Mouse (Mus musculus): ENCODE data around the gene Gm49396. TPM values are rescaled to one million over a fixed set of nuclear protein-coding genes. Genes with fewer than 3 reads are reported as not detected.

Gene Gm49396
- total RNA-seq, 2 experiments from 2014 or later = 3.6 to 9.3 TPM

- DNase-seq (ENCODE audit: low spot score in 2 of 2) = no peak
- intact Hi-C loops (cut with DNase I) = no loop called here
These were observed 18.4 kb downstream of the Gm49396 start for GRCm38 (mm10) chr7:30581547-30581946.

GRCm38 (mm10) chr7:30584339-30584738 is 21.2 kb downstream of the Gm49396 start:
- intact Hi-C loops (cut with DNase I) = no loop called here

GRCm38 (mm10) chr7:30585170-30585569 is 22.0 kb downstream of the Gm49396 start:
- intact Hi-C loops (cut with DNase I) = no loop called here
- no peak for DNase-seq (ENCODE audit: low spot score in 2 of 2)

More at GRCm38 (mm10) chr7:30584339-30584738, 21.2 kb downstream of the Gm49396 start:
- no peak for DNase-seq (ENCODE audit: low spot score in 2 of 2)

- intact Hi-C loops (cut with DNase I) = no loop called here
- DNase-seq (ENCODE audit: low spot score in 2 of 2) = no peak
These were observed 23.4 kb downstream of the Gm49396 start for GRCm38 (mm10) chr7:30586455-30587020.

- DNase-seq (ENCODE audit: low spot score in 2 of 2) = peak in 1 of 2 experiments; percentile 64
- intact Hi-C loops (cut with DNase I) = loop anchor here (2.0 kb wide), 1 partner anchor 25 kb away; the partner anchor contains the start of genes Gm49396, Psenen and U2af1l4
These were observed 24.9 kb downstream of the Gm49396 start for GRCm38 (mm10) chr7:30587842-30588667.

- peak; percentile 98 for DNase-seq (ENCODE audit: low spot score in 2 of 2)
- intact Hi-C loops (cut with DNase I) = loop anchor here (1.0 to 2.0 kb wide), 2 partner anchors 24 to 26 kb away; partner anchors contain the start of genes Gm49396, Psenen and U2af1l4
These were observed 25.7 kb downstream of the Gm49396 start, which contains the start of gene Kmt2b for GRCm38 (mm10) chr7:30588676-30589434. Gene Kmt2b (minus strand): TSS chr7:30588726.

GRCm38 (mm10) chr7:30589435-30590301 is 26.5 kb downstream of the Gm49396 start:
- intact Hi-C loops (cut with DNase I) = loop anchor here (1.0 to 2.0 kb wide), 2 partner anchors 24 to 27 kb away; partner anchors contain the start of genes Gm49396, Psenen and U2af1l4
- peak in 1 of 2 experiments; percentile 78 for DNase-seq (ENCODE audit: low spot score in 2 of 2)

GRCm38 (mm10) chr7:30590927-30591604 is 27.9 kb downstream of the Gm49396 start:
- DNase-seq (ENCODE audit: low spot score in 2 of 2) = no peak
- intact Hi-C loops (cut with DNase I) = no loop called here

GRCm38 (mm10) chr7:30591605-30591951 is 28.4 kb downstream of the Gm49396 start:
- intact Hi-C loops (cut with DNase I) = no loop called here
- no peak for DNase-seq (ENCODE audit: low spot score in 2 of 2)

- intact Hi-C loops (cut with DNase I) = no loop called here
- DNase-seq (ENCODE audit: low spot score in 2 of 2) = no peak
These were observed 29.8 kb downstream of the Gm49396 start for GRCm38 (mm10) chr7:30592772-30593423.

- DNase-seq (ENCODE audit: low spot score in 2 of 2) = no peak
- intact Hi-C loops (cut with DNase I) = no loop called here
These were observed 30.7 kb downstream of the Gm49396 start for GRCm38 (mm10) chr7:30593579-30594509.

GRCm38 (mm10) chr7:30594510-30595024 is 31.4 kb downstream of the Gm49396 start:
- no peak for DNase-seq (ENCODE audit: low spot score in 2 of 2)
- intact Hi-C loops (cut with DNase I) = no loop called here

- no peak for DNase-seq (ENCODE audit: low spot score in 2 of 2)
- intact Hi-C loops (cut with DNase I) = no loop called here
These were observed 32.9 kb downstream of the Gm49396 start for GRCm38 (mm10) chr7:30596093-30596492.

GRCm38 (mm10) chr7:30596811-30597210 is 33.7 kb downstream of the Gm49396 start:
- intact Hi-C loops (cut with DNase I) = no loop called here

GRCm38 (mm10) chr7:30598786-30599185 is 35.6 kb downstream of the Gm49396 start, which contains the start of gene Zbtb32:
Gene Zbtb32 (minus strand): TSS chr7:30598909.
- DNase-seq (ENCODE audit: low spot score in 2 of 2) = no peak
- intact Hi-C loops (cut with DNase I) = no loop called here

More at GRCm38 (mm10) chr7:30596811-30597210, 33.7 kb downstream of the Gm49396 start:
- DNase-seq (ENCODE audit: low spot score in 2 of 2) = no peak

- peak; percentile 87 for DNase-seq (ENCODE audit: low spot score in 2 of 2)
- intact Hi-C loops (cut with DNase I) = no loop called here
These were observed 36.8 kb downstream of the Gm49396 start for GRCm38 (mm10) chr7:30599933-30600353.

- no peak for DNase-seq (ENCODE audit: low spot score in 2 of 2)
- intact Hi-C loops (cut with DNase I) = no loop called here
These were observed 37.5 kb downstream of the Gm49396 start for GRCm38 (mm10) chr7:30600651-30601050.
